Mouse (Mus musculus): ENCODE measurements around the gene Usp40.

Gene Usp40

GRCm38 (mm10) chr1:87936516-87936915 is 71.8 kb downstream of the Usp40 start:
- DNase-seq, result peak; percentile 11

- no peak for DNase-seq
Measured at GRCm38 (mm10) chr1:87936075-87936474, 72.3 kb downstream of the Usp40 start.

- no peak for DNase-seq
Measured at GRCm38 (mm10) chr1:87935546-87935945, 72.8 kb downstream of the Usp40 start.

GRCm38 (mm10) chr1:87935095-87935494 is 73.3 kb downstream of the Usp40 start:
- DNase-seq, result no peak

GRCm38 (mm10) chr1:87933051-87933450 is 75.3 kb downstream of the Usp40 start:
- DNase-seq, result no peak

- DNase-seq, result no peak
Measured at GRCm38 (mm10) chr1:87929730-87930129, 78.6 kb downstream of the Usp40 start.

GRCm38 (mm10) chr1:87924888-87925287 is 83.5 kb downstream of the Usp40 start:
- no peak for DNase-seq

GRCm38 (mm10) chr1:87922666-87923065 is 85.7 kb downstream of the Usp40 start:
- DNase-seq, result peak; percentile 23

- no peak for DNase-seq
Measured at GRCm38 (mm10) chr1:87920056-87920614, 88.2 kb downstream of the Usp40 start.

- no peak for DNase-seq
Measured at GRCm38 (mm10) chr1:87918061-87918460, 90.3 kb downstream of the Usp40 start.

GRCm38 (mm10) chr1:87917361-87917760 is 91.0 kb downstream of the Usp40 start:
- DNase-seq, result no peak

GRCm38 (mm10) chr1:87913356-87913755 is 95.0 kb downstream of the Usp40 start:
- DNase-seq, result no peak

- no peak for DNase-seq
Measured at GRCm38 (mm10) chr1:87910428-87910827, 97.9 kb downstream of the Usp40 start.

GRCm38 (mm10) chr1:87909565-87909964 is 98.8 kb downstream of the Usp40 start:
- no peak for DNase-seq

- no peak for DNase-seq
Measured at GRCm38 (mm10) chr1:87908736-87909135, 99.6 kb downstream of the Usp40 start.

GRCm38 (mm10) chr1:87908006-87908405 is 100.3 kb downstream of the Usp40 start:
- no peak for DNase-seq

GRCm38 (mm10) chr1:87906361-87906956 is 101.9 kb downstream of the Usp40 start:
- DNase-seq, result no peak

- no peak for DNase-seq
Measured at GRCm38 (mm10) chr1:87902186-87902585, 106.2 kb downstream of the Usp40 start.

- DNase-seq, result peak; percentile 5
Measured at GRCm38 (mm10) chr1:87900979-87901378, 107.4 kb downstream of the Usp40 start.

- DNase-seq, result no peak
Measured at GRCm38 (mm10) chr1:87899701-87900100, 108.7 kb downstream of the Usp40 start.

GRCm38 (mm10) chr1:87896921-87897320 is 111.4 kb downstream of the Usp40 start:
- DNase-seq, result no peak
